Mouse (Mus musculus) retina, postnatal 1 day (tissue): Measurements from ENCODE around the gene Nsun2.

ENCODE experiments used
- DNase-seq: peaks from one replicate; pipeline ENCODE4 v3.0.0-alpha.2; 2012

The Nsun2 gene

DNA sequence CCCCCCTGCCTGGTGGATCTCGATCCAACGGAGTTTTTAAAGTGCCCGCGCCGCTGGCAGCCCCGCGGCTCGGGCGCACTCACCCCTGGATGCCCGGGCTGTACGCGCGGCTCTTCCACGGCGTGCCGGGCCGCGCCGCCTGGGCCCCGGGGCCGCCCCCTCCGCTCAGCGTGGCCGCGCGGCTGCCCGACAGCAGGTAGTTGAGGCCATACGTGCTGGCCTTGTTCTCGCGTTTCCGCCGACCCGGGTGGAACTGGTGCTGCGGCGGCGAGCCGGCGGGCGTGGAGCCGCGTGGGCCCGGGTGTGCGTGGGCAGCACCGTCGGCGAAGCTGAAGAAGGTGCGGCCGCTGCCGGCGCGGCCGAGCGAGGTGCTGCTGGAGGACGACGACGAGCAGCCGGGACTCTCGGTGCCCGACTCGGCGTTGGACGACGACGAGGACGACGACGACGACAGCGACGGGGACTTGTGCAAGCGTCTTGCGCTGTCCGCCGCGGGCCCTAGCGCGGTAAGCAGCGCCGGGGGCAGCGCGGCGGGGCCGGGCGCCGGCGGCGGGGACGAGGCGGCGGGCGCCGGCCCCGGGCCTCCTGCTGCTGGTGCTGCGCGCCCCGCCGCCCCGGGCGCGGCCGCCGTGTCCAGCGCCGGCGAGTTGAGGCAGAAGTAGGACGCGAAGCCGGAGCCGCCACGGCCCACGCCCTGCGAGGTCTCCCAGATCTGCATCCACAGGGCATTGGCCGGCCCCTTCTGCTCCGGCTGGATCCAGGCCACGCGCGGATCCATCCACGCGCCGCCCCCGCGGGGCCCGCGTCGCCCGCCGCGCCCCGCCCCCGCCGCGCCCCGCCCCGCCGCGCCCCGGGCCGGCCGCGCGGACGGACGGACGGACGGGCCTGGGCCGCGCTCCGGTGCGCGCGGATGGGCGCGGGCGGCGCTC, at the start of gene Nsun2:
Gene Nsun2 (plus strand): TSS at position 342 of the 929 bp plus-strand sequence.
- peak; percentile 75 for DNase-seq

DNA sequence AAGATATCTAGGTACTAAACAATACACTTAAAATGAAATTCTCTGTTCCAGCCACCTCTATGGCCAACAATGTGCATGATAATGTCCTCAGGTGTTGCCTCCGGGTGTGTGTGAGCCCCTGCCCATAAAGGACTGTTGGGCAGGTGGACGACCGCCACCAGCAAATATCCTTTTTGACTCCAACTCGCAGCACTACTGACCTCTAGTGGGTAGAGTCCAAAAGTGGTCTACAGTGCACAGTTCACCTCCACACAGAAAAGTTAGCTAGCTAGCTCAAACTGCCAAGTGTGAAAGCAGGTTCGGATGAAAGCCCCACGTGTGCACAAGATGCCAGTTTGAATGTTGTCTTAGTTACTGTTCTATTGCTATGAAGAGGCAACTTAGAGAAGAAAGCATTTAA, 48.2 kb upstream of the Nsun2 start:
- peak; percentile 72 for DNase-seq

DNA sequence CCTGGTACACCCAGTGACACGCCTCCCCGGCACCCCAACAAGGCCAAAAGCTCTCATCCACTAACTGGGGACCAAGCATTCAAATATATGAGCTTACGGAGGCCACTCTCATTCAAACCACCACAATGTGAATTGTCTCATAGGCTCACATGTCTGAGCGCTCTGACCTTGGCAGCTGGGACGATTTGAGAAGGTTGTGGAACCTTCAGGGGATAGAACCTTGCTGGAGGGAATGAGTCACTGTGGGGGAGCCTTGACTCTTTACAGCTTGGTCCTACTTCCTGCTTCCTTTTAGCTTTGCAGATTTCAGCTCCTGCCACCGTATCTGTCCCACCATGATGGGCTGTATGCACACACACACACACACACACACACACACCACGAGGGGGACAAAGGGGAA, 47.7 kb upstream of the Nsun2 start:
- no peak for DNase-seq

DNA sequence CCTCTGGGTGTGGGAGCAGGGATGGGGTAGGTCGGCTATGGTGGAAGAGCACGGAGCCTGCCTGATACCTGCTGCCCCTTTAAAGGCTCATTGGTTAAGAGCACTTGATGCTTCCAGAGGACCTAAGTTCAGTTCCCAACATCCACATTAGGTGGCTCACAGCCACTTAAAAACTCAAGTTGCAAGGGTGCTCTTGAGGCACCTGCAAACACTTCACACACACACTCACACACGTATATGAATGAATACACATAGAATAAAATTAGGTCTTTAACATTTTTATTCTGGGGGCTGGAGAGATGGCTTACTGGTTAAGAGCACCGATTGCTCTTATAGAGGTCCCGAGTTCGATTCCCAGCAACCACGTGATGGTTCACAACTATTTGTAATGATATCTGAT, 46.4 kb upstream of the Nsun2 start:
- DNase-seq = no peak

DNA sequence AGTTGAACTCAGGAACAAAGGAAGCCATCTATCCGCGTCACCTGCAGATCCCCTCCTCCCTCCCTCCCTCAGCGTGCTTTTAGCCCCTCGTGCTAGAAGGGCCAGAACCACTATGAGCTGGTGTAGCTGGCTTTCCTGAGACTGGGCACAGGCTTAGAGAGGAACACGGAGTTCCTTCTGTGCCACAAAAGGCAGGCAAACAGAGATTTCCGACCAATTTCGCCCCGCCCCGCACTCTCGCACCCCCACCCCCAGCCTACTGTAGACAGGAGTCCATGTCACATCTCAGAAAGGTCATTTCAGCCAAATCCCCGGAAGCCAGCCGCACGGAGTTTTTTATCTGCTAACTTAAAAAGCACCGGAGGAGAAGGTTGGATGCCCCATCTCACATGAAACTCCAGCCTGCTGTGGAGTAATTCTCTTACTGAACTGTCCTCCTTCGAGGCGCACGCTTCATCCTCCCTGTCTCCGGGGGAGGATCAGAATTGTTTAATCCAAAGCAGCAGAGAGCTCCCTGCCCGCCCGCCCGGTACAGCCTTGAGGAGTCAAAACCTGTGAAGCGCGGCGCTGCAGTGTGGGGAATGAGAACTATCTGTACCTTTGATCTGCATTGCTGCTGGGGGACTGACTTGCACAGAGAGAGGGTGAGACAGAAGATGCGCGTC, 45.8 kb upstream of the Nsun2 start:
- DNase-seq = peak; percentile 51

DNA sequence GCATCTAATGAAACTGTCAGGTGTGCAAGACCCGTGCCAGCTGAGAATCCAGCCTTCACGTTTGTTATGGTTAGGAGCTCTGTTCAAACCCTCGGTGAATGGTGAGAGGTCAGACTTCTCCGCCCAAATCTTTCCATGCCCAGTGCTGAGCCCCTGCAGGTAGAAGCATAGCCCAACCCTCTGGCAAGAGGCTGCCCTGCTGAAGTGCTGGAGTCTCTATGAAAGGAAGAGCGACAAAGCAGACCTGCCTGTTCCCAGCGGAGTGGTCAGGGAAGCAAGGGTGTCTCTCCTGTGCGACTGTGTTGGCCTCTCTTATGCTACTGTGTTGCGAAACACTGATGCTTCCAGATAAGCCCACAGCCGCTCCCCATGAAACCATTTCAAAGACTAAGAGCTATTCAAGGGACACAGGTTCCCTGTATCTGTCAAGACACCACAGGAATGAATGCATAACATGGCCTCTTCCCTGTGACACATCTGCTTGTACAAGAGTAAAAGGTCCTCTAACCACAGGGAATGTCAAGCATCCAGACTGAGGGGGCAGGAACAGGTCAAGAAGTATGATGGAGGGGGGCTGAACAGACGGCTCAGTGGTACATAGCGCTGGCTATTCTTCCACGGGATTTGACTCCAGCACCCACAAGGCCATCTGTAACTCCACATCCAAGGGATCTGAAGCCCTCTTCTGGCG, 44.8 kb upstream of the Nsun2 start:
- peak; percentile 29 for DNase-seq

DNA sequence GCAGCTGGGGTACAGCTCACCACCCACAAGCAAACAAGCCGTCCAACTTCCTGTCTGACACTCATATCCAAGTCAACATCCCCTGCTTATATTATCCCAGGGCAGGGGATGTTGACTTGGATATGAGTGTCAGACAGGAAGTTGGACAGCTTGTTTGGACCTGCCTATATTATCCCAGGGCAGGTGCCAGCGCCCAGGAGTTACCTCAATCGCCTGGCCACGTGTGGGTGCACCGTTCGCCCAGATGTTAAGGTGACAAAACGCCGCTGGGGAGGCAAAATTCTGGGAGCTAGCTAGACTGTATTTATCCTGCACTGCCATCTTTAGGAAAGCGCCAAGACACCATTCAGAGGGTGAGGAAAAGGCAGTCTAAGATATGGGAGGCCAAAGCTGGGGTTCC, 43.8 kb upstream of the Nsun2 start:
- DNase-seq = no peak

DNA sequence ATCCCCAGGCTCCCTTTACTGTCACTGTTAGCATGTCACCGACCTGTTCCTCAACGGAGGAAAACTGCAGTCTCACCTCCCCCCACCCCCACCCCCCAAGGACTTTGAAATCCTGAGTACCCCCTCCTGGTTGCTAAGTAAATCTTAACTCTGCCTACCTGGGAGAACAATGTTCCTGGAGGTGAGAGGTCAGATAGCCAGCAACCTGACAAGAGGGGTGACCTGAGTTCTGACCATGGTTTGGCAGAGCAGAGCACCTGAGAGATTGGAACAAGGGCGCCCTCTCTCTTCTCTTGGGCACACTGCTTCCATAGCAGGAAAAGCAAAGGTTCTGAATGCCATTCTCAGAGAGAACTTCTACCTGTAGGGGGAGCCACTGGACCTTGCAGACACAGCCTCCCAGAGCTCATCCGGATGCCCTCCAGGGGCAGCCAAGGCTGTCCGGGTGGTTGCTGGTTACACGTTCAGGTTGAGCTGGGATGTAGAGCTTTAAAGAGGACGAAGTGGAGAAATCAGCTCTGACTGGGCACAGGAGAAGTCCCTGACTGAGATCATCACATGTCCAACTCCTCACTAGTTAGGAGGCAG, 40.6 kb upstream of the Nsun2 start:
- DNase-seq = peak; percentile 85

DNA sequence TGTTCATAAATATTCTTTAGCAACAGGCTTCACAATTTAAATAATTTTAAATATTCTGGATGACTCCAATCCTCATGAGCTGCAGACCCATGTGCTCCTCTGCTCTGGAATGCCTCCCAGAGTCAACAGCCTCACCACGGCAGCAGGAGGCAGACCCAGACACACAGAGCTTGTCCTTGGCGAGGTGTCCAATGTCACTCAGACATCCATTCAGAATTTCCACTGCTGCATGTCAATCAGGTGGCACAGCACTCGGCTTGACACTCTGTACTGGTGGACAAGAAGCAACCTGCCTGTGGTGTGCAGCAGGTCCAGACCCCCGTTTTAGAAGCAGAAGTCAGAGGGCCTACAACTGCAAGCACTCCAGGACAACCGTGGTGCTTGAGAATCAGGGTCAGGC, 35.3 kb upstream of the Nsun2 start:
- no peak for DNase-seq

DNA sequence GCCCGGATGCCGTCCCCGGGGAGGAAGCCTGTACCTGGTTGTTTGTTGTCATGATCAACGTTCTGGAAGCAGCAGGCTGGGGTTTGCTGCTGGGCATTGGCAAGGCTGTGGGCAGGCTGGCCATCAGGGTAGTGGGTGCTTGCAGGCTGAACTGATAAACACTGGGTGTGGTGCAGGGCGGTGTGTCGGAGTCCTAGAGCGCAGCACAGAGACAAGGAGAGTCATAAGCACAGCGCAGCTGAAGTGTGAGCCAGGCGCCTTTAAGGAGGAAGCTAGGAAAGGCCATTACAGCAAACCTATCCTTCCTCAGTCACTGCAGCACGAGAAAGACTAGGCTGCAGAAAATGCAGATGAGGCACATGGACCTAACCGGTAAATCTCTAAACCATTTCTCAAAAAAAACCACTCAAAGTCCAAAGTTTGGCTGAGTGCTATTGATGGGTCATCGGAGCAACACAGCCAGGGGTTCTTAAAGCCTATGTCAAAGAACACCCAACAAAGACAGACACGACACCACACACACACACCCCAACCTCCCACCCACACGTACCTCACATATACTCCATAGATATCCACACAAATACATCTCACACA, 31.3 kb upstream of the Nsun2 start:
- no peak for DNase-seq

DNA sequence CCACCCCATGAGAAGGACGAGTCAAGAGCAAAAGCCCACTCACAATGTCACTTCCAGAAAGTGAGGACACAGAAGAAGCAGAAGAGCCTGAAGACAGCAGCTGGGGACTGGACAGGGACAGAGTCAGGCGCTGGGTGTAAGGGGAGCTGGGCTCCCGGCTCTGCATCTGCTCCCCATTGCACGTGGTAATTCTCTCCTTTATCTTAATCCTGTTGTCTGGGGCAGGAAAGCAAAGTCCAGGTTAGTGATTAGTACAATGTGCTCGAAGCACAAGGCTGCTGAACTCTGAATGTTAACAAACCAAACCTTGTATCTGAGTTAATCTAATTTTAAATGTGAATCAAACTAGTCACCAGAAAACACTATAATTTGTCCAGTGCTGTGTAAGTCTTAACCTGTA, 30.7 kb upstream of the Nsun2 start:
- no peak for DNase-seq

DNA sequence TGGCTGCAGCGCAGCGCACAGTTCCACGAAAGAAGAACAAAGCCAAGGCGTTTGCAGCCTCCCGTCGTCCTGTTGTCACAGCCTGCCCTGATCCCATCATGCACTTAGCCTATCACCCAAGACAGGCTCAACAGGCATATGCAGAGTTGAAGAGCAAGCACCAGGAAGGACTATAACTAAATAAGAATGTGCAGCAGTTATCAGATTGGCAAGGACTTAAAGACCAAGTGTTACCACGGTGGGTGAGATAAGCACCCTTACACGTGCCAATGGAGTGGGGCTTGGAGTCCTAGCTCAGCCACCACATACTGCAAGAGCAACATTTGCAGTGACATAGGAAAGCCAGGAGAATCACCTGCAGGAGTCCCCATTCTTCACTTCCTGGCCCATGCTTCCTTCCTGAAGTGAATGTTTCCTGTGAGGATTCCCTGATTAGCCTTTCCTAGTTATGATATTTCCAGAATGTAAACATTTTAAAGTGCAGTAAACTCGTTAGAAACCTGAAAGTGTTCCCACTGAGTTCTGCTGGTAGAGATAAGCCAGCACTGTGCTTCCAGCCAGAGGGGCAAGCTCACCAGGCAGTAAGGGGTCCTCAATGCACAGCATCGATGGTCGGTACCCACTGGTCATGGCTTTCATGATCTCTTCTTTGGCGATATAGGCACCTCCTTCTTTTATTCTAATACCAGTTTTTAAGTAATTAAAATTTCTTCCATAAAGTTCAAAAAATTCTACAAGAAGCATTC, 27.0 kb upstream of the Nsun2 start:
- no peak for DNase-seq

DNA sequence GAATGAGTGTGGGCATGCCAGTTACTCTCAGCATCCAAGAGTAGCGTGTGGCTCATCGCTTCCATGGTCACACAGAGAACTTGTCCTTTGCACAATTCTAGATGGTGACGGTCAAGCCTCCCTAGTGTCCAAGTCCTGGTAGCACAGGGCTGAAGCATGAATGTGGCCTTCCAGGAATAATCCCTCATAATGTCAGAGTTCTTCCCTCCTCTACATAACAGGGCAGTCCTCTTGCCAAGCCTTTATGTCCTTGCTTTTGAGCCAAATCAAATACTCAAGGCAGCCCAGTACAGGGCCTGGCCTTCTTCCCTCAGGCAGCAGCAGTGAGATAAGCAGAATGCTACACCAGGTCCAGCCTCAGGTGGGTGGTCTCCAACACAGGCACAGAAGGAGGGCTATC, 25.9 kb upstream of the Nsun2 start:
- DNase-seq = no peak

DNA sequence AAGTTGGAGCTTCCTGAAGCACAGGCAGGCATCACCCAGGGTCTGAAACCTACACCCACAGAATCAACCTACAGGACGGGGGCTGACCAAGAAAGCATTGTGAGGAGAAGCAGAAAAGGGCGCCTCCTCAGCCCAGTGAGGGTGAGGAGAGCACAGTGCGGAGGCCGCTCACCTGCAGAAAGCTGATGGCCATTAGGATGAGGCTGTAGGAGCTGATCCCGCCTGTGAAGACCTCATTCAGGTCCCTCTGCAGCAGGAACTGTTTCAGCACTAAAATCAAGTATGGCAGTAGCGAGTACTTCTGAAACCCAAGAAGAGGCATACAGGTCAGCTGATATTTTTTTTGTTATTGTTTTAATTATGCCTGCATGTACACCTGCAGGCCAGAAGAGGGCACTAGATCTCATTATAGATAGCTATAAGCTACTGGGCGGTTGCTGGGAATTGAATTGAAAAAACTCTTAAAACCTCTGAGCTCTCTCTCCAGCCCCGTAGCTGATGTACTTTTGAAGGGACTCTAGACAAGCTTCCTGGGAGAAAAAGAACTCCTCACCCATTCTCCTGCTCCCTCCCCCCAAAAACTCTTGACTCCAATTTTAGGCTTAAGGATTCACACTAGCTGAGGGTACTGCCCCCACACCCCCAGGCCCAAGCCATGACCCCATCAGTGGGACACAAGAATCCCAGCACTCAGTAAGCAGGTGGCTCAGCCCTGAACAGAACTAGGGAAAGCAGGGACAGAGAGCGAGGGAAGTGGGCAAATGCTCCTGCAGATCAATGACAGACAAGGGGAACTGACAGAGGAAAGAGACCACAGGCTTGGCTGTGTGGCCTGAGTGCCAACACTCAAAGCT, 23.9 kb upstream of the Nsun2 start:
- DNase-seq = peak; percentile 71

DNA sequence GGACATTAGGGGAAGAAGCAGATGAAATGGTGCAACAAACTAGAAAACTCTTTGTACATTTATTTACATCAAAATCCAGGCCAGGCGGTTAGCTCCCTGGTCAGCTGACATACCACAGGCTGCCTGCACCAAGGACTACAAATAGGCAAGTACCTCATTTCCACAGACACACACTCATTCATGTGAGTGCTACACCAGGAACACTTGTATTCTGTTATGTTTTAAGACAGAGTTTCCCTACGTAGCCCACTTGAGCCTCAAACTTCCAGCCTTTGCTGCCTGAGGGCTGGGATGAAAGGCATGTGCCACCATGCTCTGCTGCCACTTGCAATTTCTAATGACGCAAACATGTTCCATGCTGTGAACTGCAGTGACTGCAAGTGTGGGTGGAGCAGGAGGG, 18.5 kb upstream of the Nsun2 start:
- no peak for DNase-seq

DNA sequence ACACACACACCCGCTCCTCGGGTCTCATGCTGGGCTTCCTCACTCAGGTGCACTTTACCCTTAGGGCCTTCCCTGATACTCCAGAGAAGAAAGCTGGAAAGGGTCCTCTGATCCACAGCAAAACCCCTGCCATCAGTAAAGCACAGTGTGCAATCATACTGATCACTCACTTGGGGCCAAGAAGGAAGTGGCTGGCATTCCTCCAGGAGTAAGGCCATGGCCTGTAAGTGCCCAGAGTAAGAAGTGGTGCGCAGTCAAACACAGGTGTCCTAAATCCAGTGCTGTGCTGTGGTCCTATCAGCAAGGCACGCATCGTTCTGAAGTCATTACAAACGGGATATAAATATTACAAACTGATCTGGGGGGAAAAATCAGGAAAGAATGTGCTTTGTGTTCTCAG, 16.1 kb upstream of the Nsun2 start:
- no peak for DNase-seq

DNA sequence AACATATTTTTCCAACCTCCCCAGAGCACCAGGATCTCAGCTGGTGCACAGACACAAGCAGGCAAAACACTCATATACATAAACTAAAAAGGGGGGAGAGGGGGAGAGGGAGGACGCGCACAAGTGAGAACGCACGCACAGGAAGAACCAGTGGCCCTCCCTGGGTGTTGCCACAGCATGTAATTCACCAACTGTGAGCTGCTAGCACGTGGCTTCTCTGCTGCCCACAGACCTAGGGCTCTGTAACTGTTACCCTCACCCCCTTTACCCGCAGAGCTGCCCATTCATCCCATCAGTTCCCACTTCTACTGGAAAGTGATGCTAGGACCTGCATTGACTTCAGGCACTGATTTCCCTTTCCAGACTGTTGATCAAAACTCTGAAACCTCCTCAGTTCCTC, 14.4 kb upstream of the Nsun2 start:
- DNase-seq = no peak

DNA sequence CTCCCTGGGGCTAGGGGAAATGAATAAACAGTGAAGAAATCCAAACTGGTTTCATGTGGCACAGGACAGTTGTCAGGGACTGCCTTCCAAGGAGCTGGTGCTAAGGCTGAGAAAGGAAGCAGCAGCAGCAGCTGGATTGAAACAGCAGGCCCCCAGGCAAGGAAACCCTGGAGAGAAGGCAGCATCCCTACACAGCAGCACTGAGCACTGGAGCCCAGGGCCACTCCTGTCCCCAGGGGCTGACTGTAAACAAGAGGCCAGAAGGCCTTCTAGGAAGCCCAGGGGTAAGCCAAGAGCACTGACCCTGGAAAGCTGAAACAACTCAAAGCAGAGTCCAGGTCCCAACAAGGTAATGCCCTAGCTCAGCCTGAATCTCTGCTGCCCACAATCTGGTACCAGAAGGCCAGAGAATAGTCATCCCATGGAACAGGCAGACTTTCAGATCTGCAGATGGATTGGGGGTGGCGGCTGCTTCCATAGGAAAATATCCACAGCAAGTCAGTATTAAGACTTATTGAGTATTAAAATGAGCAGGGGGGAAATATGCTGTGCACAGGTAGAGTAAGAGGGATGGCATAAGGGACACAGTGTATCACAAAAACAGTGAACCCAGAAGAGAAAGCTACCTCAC, 11.3 kb upstream of the Nsun2 start:
- DNase-seq = peak; percentile 34

DNA sequence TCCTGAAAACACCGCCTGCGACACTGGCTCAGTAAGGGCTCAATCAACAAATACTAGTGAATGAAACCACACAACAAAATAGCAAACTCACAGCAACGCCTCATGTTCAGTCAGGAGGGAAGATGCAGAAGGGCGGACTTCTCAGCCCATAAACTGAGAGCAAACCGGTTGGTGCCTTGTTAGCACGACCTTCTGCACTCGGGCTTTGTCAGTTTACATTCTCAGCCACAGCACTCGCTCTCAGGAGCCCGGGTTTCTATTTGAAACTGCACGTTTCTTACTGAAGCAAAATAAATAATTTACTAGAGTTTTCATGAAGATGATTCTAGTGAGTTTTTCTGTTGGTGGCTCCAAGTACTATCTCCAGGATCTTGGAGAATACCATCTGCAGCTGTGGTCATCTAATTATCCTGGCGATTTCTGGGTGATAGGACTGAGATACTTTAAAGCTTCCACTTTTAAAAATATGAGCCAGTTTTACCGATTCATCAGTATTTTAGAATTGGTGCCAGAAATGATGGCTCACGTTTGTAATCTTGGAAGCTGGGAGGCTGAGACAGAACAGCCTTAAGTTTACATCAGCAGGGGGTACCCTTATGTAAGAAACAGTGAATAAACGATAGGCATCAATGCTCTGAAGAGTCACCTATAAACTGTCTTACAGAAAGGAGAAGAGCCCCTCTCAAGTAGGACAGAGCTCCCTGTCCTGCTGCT, 9.9 kb upstream of the Nsun2 start:
- DNase-seq = no peak

DNA sequence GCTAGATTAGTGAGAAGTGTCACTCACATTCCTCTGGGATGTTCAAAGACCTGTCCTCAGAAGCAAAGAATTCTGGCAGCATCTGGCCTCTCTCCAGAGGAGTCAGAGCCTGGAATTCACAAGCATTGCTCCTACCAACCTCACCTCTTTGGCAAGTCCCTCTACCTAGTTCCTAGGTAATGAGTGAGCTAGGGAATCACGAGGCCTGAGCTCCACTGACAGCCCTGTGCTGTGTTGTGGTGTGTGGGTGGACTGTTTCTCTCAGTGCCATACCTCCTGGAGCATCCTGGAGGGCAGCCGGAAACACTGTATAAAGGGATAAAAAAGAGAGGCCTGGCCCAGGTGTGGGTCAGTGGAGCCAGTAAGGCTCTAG, 9.4 kb upstream of the Nsun2 start:
- DNase-seq = no peak
